Mouse (Mus musculus): ENCODE results near the gene Stx2.

Stx2 gene

DNA sequence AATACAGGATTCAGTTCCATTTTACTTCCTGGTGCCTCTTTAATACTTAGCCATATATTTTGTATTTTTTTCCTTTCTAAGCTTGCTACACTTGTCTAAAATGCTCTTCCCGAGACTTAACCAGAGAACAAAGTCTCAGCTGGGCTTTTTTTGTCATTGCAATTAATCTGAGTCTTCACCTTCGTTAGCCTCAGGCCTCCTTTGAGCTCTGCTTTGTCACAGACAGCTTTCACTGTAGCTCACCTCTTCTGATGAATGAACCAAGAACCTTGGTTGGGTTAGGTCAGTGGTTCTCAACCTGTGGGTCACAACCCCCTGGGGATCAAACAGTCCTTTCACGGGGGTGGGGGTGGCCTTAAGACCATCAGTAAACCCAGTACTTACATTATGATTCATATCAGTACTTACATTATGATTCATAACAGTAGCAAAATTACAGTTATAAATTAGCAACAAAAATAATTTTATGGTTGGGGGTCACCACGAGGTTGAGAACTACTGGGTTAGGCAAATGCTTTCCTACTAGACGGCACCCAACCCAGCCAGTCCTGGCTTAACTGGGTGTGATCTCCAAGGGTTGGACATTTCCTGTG, 20.9 kb upstream of the Stx2 start:
- TF ChIP-seq NANOG (IDR thresholded peaks at IDR 0.05; ENCODE audit: borderline replicate concordance, low read length): peak; percentile 34; the same call in 1 of the 2 replicates
- no peak for TF ChIP-seq CTCF (conservative IDR thresholded peaks at IDR 0.05; ENCODE audit: low read length)
- H3K27me3 ChIP-seq (ENCODE audit: insufficient read depth, low read length): no peaks in the 10 kb centered on the region
- peaks cover 58% of the 10 kb centered on the region for H3K4me1 ChIP-seq (replicated peaks; ENCODE audit: low read depth, low read length)
- peaks cover 31% of the 10 kb centered on the region for H3K36me3 ChIP-seq (ENCODE audit: insufficient read depth, low read length)
- no peak overlapping the region for H3K4me3 ChIP-seq (replicated peaks; ENCODE audit: low read length)
- H3K9me3 ChIP-seq (ENCODE audit: low read length): peaks cover 7% of the 10 kb centered on the region; the same call in 1 of the 2 replicates

DNA sequence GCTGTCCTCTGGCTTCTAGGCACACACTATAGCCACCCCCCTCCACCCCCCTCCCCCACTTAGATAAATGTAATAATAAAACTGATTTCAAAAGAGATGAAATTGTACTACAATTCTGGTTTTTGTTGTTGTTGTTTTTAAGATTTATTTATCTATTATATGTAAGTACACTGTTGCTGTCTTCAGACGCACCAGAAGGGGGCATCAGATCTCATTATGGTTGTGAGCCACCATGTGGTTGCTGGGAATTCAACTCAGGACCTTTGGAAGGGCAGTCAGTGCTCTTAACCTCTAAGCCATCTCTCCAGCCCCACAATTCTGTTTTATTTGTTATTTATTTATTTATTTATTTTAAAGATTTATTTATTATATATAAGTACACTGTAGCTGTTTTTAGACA, 18.3 kb upstream of the Stx2 start:
- H3K4me3 ChIP-seq (replicated peaks; ENCODE audit: low read length): no peak overlapping the region
- H3K36me3 ChIP-seq (ENCODE audit: insufficient read depth, low read length): peaks cover 54% of the 10 kb centered on the region
- no peaks in the 10 kb centered on the region for H3K27me3 ChIP-seq (ENCODE audit: insufficient read depth, low read length)
- H3K9me3 ChIP-seq (ENCODE audit: low read length): no peaks in the 10 kb centered on the region
- peaks cover 67% of the 10 kb centered on the region for H3K4me1 ChIP-seq (replicated peaks; ENCODE audit: low read depth, low read length)
- no peak for TF ChIP-seq NANOG (IDR thresholded peaks at IDR 0.05; ENCODE audit: borderline replicate concordance, low read length)
- TF ChIP-seq CTCF (conservative IDR thresholded peaks at IDR 0.05; ENCODE audit: low read length): peak; percentile 32

DNA sequence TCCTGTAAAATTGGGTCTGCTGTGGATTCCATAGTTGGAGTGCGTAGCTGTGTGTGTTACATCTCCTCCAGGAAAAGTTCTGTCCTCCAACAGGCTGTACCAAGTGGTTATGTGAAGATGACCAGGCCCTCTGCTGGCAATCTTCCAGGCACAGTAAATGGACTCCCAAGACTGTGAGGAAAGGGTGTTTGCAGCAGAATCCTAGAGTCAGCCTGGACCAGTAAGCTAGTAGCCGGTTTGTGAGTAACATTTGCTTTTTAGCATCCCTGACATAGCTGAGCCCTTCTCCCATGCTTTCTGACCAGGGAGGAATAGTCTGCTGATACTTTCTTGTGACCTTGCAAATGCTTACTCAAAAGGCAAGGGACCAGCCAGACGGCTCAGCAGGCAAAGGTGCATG, 17.8 kb upstream of the Stx2 start:
- Histone ChIP-seq H3K4me3 (replicated peaks; ENCODE audit: low read length) (no peak overlapping the region), H3K4me1 (replicated peaks; ENCODE audit: low read depth, low read length) (peaks cover 67% of the 10 kb centered on the region), H3K9me3 (ENCODE audit: low read length) (no peaks in the 10 kb centered on the region), H3K27me3 (ENCODE audit: insufficient read depth, low read length) (no peaks in the 10 kb centered on the region), H3K36me3 (ENCODE audit: insufficient read depth, low read length) (peaks cover 59% of the 10 kb centered on the region)
- no peak for TF ChIP-seq NANOG (IDR thresholded peaks at IDR 0.05; ENCODE audit: borderline replicate concordance, low read length)
- no peak for TF ChIP-seq POU5F1 (IDR thresholded peaks at IDR 0.05; ENCODE audit: borderline replicate concordance, low read length)
- no peak for TF ChIP-seq CTCF (conservative IDR thresholded peaks at IDR 0.05; ENCODE audit: low read length)

DNA sequence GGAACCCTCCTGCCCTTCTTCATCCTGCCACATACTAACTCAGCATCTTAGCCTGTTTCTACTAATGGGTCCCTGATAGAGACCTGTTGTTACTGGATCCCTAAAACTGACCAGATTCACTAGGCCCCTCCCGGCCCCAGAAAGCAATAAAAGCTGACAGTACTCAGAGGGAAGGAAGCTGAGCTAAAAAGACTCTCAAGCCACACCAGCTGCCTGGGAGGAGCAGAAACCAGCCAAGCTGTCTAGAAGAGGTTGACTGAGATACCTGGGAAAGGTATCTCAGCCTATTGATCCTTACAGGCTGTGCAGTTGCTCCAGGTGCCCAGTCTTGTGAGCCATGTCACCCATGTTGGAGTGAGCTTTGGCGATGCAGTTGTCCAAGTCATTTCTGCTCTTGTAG, 17.4 kb upstream of the Stx2 start:
- H3K27me3 ChIP-seq (ENCODE audit: insufficient read depth, low read length): no peaks in the 10 kb centered on the region
- H3K9me3 ChIP-seq (ENCODE audit: low read length): no peaks in the 10 kb centered on the region
- H3K4me3 ChIP-seq (replicated peaks; ENCODE audit: low read length): no peak overlapping the region
- peaks cover 63% of the 10 kb centered on the region for H3K36me3 ChIP-seq (ENCODE audit: insufficient read depth, low read length)
- peaks cover 63% of the 10 kb centered on the region for H3K4me1 ChIP-seq (replicated peaks; ENCODE audit: low read depth, low read length)
- no peak for TF ChIP-seq NANOG (IDR thresholded peaks at IDR 0.05; ENCODE audit: borderline replicate concordance, low read length)
- no peak for TF ChIP-seq POU5F1 (IDR thresholded peaks at IDR 0.05; ENCODE audit: borderline replicate concordance, low read length)
- TF ChIP-seq CTCF (conservative IDR thresholded peaks at IDR 0.05; ENCODE audit: low read length): no peak

DNA sequence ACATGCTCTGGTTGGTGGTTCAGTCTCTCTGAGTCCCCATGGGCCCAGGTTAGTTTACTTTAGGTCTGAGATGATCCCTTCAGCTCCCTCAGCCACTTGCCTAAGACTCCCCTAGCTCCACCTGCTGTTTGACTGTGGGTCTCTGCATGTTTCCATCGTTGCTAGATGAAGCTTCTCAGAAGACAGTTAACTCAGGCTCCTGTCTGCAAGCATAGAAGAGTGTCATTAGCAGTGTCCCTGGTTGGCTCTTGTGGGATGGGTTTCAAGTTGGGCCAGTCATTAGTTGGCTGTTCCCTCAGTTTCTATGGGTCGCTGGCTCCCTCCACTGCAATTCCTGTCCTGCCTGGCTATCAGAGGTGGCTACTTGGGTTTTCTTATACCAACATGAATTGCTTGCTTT, 16.7 kb upstream of the Stx2 start:
- H3K9me3 ChIP-seq (ENCODE audit: low read length): no peaks in the 10 kb centered on the region
- peaks cover 58% of the 10 kb centered on the region for H3K4me1 ChIP-seq (replicated peaks; ENCODE audit: low read depth, low read length)
- peaks cover 65% of the 10 kb centered on the region for H3K36me3 ChIP-seq (ENCODE audit: insufficient read depth, low read length)
- TF ChIP-seq CTCF (conservative IDR thresholded peaks at IDR 0.05; ENCODE audit: low read length): no peak
- no peak for TF ChIP-seq NANOG (IDR thresholded peaks at IDR 0.05; ENCODE audit: borderline replicate concordance, low read length)
- no peak for TF ChIP-seq POU5F1 (IDR thresholded peaks at IDR 0.05; ENCODE audit: borderline replicate concordance, low read length)
- H3K4me3 ChIP-seq (replicated peaks; ENCODE audit: low read length): no peak overlapping the region
- no peaks in the 10 kb centered on the region for H3K27me3 ChIP-seq (ENCODE audit: insufficient read depth, low read length)

DNA sequence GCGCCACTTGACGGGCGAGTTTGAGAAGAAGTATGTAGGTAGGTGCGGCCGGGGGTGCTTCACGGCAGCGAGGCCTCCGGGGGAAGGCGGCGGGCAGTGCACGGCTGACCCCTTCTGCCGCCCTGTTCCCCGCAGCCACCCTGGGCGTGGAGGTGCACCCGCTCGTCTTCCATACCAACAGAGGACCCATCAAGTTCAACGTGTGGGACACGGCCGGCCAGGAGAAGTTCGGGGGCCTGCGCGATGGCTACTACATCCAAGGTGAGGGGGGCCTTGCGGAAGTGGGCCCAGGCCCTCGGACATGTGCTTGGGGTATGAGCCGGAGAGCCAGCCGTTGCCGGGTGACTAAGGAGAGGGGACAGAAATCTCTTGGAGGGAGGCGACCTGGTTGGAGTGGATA, 12.4 kb upstream of the Stx2 start:
- no peaks in the 10 kb centered on the region for H3K9me3 ChIP-seq (ENCODE audit: low read length)
- no peaks in the 10 kb centered on the region for H3K27me3 ChIP-seq (ENCODE audit: insufficient read depth, low read length)
- peaks cover 49% of the 10 kb centered on the region for H3K36me3 ChIP-seq (ENCODE audit: insufficient read depth, low read length)
- H3K4me1 ChIP-seq (replicated peaks; ENCODE audit: low read depth, low read length): peaks cover 42% of the 10 kb centered on the region
- no peak for TF ChIP-seq CTCF (conservative IDR thresholded peaks at IDR 0.05; ENCODE audit: low read length)
- TF ChIP-seq NANOG (IDR thresholded peaks at IDR 0.05; ENCODE audit: borderline replicate concordance, low read length): no peak
- TF ChIP-seq POU5F1 (IDR thresholded peaks at IDR 0.05; ENCODE audit: borderline replicate concordance, low read length): no peak
- H3K4me3 ChIP-seq (replicated peaks; ENCODE audit: low read length): peak overlapping the region; percentile 97

DNA sequence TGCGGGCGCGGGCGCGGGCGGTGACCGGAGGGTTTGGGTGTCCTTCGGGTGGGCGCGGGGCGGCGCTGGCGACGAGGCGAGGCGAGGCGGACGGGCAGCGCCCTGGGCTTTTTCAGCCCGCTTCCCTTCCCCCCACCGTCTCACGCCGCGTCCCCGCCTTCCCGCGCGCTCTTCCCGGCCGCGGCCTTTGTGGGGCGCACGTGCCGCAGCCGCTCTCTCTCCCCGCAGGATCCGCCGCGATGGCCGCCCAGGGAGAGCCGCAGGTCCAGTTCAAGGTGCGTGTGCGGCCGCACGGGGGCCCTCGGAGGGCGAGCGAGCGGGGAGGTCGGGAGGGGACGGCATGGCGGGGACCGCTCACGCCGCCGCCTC, 11.9 kb upstream of the Stx2 start:
- H3K36me3 ChIP-seq (ENCODE audit: insufficient read depth, low read length): peaks cover 44% of the 10 kb centered on the region
- no peaks in the 10 kb centered on the region for H3K27me3 ChIP-seq (ENCODE audit: insufficient read depth, low read length)
- no peaks in the 10 kb centered on the region for H3K9me3 ChIP-seq (ENCODE audit: low read length)
- TF ChIP-seq POU5F1 (IDR thresholded peaks at IDR 0.05; ENCODE audit: borderline replicate concordance, low read length) (no peak), CTCF (conservative IDR thresholded peaks at IDR 0.05; ENCODE audit: low read length) (no peak), NANOG (IDR thresholded peaks at IDR 0.05; ENCODE audit: borderline replicate concordance, low read length) (no peak)
- peaks cover 37% of the 10 kb centered on the region for H3K4me1 ChIP-seq (replicated peaks; ENCODE audit: low read depth, low read length)
- peak overlapping the region; percentile 97 for H3K4me3 ChIP-seq (replicated peaks; ENCODE audit: low read length)

DNA sequence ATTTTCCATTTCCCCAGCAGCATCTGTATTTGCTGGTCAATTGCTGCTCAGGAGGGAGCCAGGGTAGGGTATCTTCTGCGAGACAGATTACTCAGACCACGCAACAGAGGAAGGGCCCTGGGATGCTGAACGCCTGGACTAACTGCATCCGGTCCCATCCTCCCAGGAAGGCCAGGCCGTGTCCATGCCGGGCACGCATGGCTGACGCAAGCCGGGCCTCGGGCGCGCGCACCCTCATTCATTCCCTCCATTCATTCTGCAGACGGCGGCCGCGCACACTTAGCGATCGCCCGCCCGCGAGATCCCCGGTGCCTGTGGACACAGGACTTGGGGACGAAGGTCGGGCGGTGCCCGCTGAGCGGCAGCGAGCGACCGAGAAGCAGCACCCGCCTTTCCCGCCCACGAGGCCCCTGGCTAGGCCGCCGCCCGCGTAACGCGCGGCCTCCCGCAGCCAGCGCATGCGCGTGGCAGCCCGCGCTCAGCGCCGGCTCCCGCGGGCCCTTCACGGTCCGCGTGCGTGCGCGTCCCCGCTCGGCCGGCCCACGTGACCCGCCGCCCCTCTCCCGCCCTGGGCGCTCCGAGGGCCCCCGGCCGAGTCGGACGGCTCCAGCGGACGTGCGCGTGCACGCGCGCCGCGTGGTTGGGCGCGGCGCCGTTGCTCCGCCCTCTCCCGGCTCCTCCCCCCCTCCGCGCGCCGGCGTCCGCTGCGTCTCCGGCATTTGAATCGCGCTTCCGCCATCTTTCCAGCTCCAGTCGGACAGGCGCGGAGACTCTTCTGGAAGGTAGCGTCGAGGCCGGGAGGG, 11.3 kb upstream of the Stx2 start, which contains the start of gene Ran:
Gene Ran, plus strand, starts transcription at position 573 of the 803 bp plus-strand sequence.
- no peak for TF ChIP-seq CTCF (conservative IDR thresholded peaks at IDR 0.05; ENCODE audit: low read length)
- TF ChIP-seq NANOG (IDR thresholded peaks at IDR 0.05; ENCODE audit: borderline replicate concordance, low read length): no peak
- no peak for TF ChIP-seq POU5F1 (IDR thresholded peaks at IDR 0.05; ENCODE audit: borderline replicate concordance, low read length)
- peaks cover 38% of the 10 kb centered on the region for H3K36me3 ChIP-seq (ENCODE audit: insufficient read depth, low read length)
- peaks cover 31% of the 10 kb centered on the region for H3K4me1 ChIP-seq (replicated peaks; ENCODE audit: low read depth, low read length)
- no peaks in the 10 kb centered on the region for H3K9me3 ChIP-seq (ENCODE audit: low read length)
- no peaks in the 10 kb centered on the region for H3K27me3 ChIP-seq (ENCODE audit: insufficient read depth, low read length)
- H3K4me3 ChIP-seq (replicated peaks; ENCODE audit: low read length): peak within 1 kb of the TSS; percentile 97
